Mouse (Mus musculus): ENCODE data around the gene Arhgef3.

The Arhgef3 gene

GRCm38 (mm10) chr14:27381459-27381858, 266.8 kb downstream of the Arhgef3 start:
- DNase-seq (ENCODE audit: low read depth) = no peak

GRCm38 (mm10) chr14:27383321-27383830, 268.7 kb downstream of the Arhgef3 start:
- no peak for DNase-seq (ENCODE audit: low read depth)

- DNase-seq (ENCODE audit: low read depth) = peak; percentile 38
Observed at GRCm38 (mm10) chr14:27384143-27384542, 269.4 kb downstream of the Arhgef3 start.

GRCm38 (mm10) chr14:27388616-27389015, 273.9 kb downstream of the Arhgef3 start:
- no peak for DNase-seq (ENCODE audit: low read depth)

GRCm38 (mm10) chr14:27389722-27390121, 275.0 kb downstream of the Arhgef3 start:
- peak; percentile 48 for DNase-seq (ENCODE audit: low read depth)

- no peak for DNase-seq (ENCODE audit: low read depth)
Observed at GRCm38 (mm10) chr14:27390663-27391062, 276.0 kb downstream of the Arhgef3 start.

- DNase-seq (ENCODE audit: low read depth) = no peak
Observed at GRCm38 (mm10) chr14:27391776-27392308, 277.1 kb downstream of the Arhgef3 start.

GRCm38 (mm10) chr14:27392660-27393059, 278.0 kb downstream of the Arhgef3 start:
- no peak for DNase-seq (ENCODE audit: low read depth)

- DNase-seq (ENCODE audit: low read depth) = no peak
Observed at GRCm38 (mm10) chr14:27393806-27394205, 279.1 kb downstream of the Arhgef3 start.

GRCm38 (mm10) chr14:27396424-27396823, 281.7 kb downstream of the Arhgef3 start:
- no peak for DNase-seq (ENCODE audit: low read depth)

GRCm38 (mm10) chr14:27397526-27397925, 282.8 kb downstream of the Arhgef3 start:
- DNase-seq (ENCODE audit: low read depth) = no peak

GRCm38 (mm10) chr14:27400495-27400894, 285.8 kb downstream of the Arhgef3 start:
- DNase-seq (ENCODE audit: low read depth) = no peak

- DNase-seq (ENCODE audit: low read depth) = no peak
Observed at GRCm38 (mm10) chr14:27401717-27402278, 287.1 kb downstream of the Arhgef3 start.

GRCm38 (mm10) chr14:27402332-27403250, 287.9 kb downstream of the Arhgef3 start:
- peak; percentile 79 for DNase-seq (ENCODE audit: low read depth)

GRCm38 (mm10) chr14:27405452-27405851, 290.8 kb downstream of the Arhgef3 start:
- peak; percentile 93 for DNase-seq (ENCODE audit: low read depth)

GRCm38 (mm10) chr14:27405947-27406346, 291.2 kb downstream of the Arhgef3 start:
- DNase-seq (ENCODE audit: low read depth) = no peak

- DNase-seq (ENCODE audit: low read depth) = no peak
Observed at GRCm38 (mm10) chr14:27408240-27408639, 293.5 kb downstream of the Arhgef3 start.

GRCm38 (mm10) chr14:27409662-27410061, 295.0 kb downstream of the Arhgef3 start:
- no peak for DNase-seq (ENCODE audit: low read depth)

GRCm38 (mm10) chr14:27411492-27411891, 296.8 kb downstream of the Arhgef3 start:
- DNase-seq (ENCODE audit: low read depth) = no peak

GRCm38 (mm10) chr14:27412699-27413098, 298.0 kb downstream of the Arhgef3 start:
- no peak for DNase-seq (ENCODE audit: low read depth)

GRCm38 (mm10) chr14:27413961-27414360, 299.3 kb downstream of the Arhgef3 start:
- DNase-seq (ENCODE audit: low read depth) = peak; percentile 75

- DNase-seq (ENCODE audit: low read depth) = no peak
Observed at GRCm38 (mm10) chr14:27420816-27421215, 306.1 kb downstream of the Arhgef3 start.

- no peak for DNase-seq (ENCODE audit: low read depth)
Observed at GRCm38 (mm10) chr14:27422301-27422700, 307.6 kb downstream of the Arhgef3 start.
